Comparison of ENCODE assay signal across 20 mouse cellular contexts in genomic region chr9:102410666-102411065, GRCm38 (mm10). TPM values are rescaled to one million over a fixed set of nuclear protein-coding genes. Genes with fewer than 3 reads are reported as not detected.
"Had no signal": no experiment of that assay in that cellular context is flagged by ENCODE, and none has a peak within 500 bp of the region (broad histone marks: within the 10 kb centered on the region; RNA-seq: fewer than 3 reads in every experiment).

No protein-coding gene starts in this region.

- H3K27ac ChIP-seq: kidney, postnatal 0 days; layer of hippocampus, adult 2 months; liver, embryonic 12.5 days; liver, embryonic 15.5 days; macrophage; midbrain, embryonic 12.5 days; neural tube, embryonic 13.5 days; stomach, postnatal 0 days had no signal

- H3K4me3 ChIP-seq: layer of hippocampus, adult 2 months; liver, embryonic 12.5 days; liver, embryonic 15.5 days; midbrain, embryonic 12.5 days; myocyte; neural tube, embryonic 13.5 days had no signal

- DNase-seq: kidney, adult 18-20 months; kidney, postnatal 25 days; layer of hippocampus, adult 9-11 months; lung, adult 2 months; lung, postnatal 14 days; retina, postnatal 1 day; thymus, adult 2 months; thymus, postnatal 25 days had no signal

RNA-seq across cellular contexts. Expression of gene Ephb1, which starts 56.2 kb away (rescaled TPM):
- total RNA-seq: megakaryocyte, adult 5-6 weeks; monocyte, adult 5-6 weeks; neutrophil, adult 5-6 weeks had no signal
